Mouse (Mus musculus): ENCODE data around the gene Myh3. TPM values are rescaled to one million over a fixed set of nuclear protein-coding genes. Genes with fewer than 3 reads are reported as not detected.

Gene Myh3
- total RNA-seq (2021) = 1 to 10 TPM; 1.1 to 1.5 TPM
- long read RNA-seq, partial matches to known transcripts = 4 of 5 reads
- long read RNA-seq, other reads (novel, unspliced or antisense) = 1 of 5 reads

- DNase-seq (ENCODE audit: low spot score in 2 of 2) = no peak
These were observed at the start of gene Myh3 for GRCm38 (mm10) chr11:67078000-67078399. Gene Myh3, plus strand, starts transcription at chr11:67078300.

- no peak for DNase-seq (ENCODE audit: low spot score in 2 of 2)
These were observed 47.0 kb upstream of the Myh3 start for GRCm38 (mm10) chr11:67030904-67031602.

- no peak for DNase-seq (ENCODE audit: low spot score in 2 of 2)
These were observed 46.5 kb upstream of the Myh3 start for GRCm38 (mm10) chr11:67031603-67031915.

- no peak for DNase-seq (ENCODE audit: low spot score in 2 of 2)
These were observed 43.2 kb upstream of the Myh3 start for GRCm38 (mm10) chr11:67034775-67035485.

GRCm38 (mm10) chr11:67036229-67036628 is 41.9 kb upstream of the Myh3 start:
- DNase-seq (ENCODE audit: low spot score in 2 of 2) = no peak

GRCm38 (mm10) chr11:67036892-67037291 is 41.2 kb upstream of the Myh3 start:
- no peak for DNase-seq (ENCODE audit: low spot score in 2 of 2)

- no peak for DNase-seq (ENCODE audit: low spot score in 2 of 2)
These were observed 38.3 kb upstream of the Myh3 start for GRCm38 (mm10) chr11:67039799-67040198.

GRCm38 (mm10) chr11:67040483-67040882 is 37.6 kb upstream of the Myh3 start:
- DNase-seq (ENCODE audit: low spot score in 2 of 2) = no peak

- no peak for DNase-seq (ENCODE audit: low spot score in 2 of 2)
These were observed 35.1 kb upstream of the Myh3 start for GRCm38 (mm10) chr11:67043007-67043406.

GRCm38 (mm10) chr11:67044959-67045358 is 33.1 kb upstream of the Myh3 start:
- DNase-seq (ENCODE audit: low spot score in 2 of 2) = no peak

GRCm38 (mm10) chr11:67047199-67047598 is 30.9 kb upstream of the Myh3 start:
- DNase-seq (ENCODE audit: low spot score in 2 of 2) = no peak

- DNase-seq (ENCODE audit: low spot score in 2 of 2) = no peak
These were observed 29.6 kb upstream of the Myh3 start for GRCm38 (mm10) chr11:67048496-67048895.

- no peak for DNase-seq (ENCODE audit: low spot score in 2 of 2)
These were observed 28.8 kb upstream of the Myh3 start for GRCm38 (mm10) chr11:67049256-67049655.

- no peak for DNase-seq (ENCODE audit: low spot score in 2 of 2)
These were observed 26.3 kb upstream of the Myh3 start for GRCm38 (mm10) chr11:67051676-67052320.

- peak; percentile 84 to 89 for DNase-seq (ENCODE audit: low spot score in 2 of 2)
These were observed 25.7 kb upstream of the Myh3 start, which contains the start of the genes Adprm and Sco1 for GRCm38 (mm10) chr11:67052321-67052952. Gene Adprm, minus strand, starts transcription at chr11:67052594. Gene Sco1, plus strand, starts transcription at chr11:67052670.

GRCm38 (mm10) chr11:67054754-67055365 is 23.2 kb upstream of the Myh3 start:
- no peak for DNase-seq (ENCODE audit: low spot score in 2 of 2)

GRCm38 (mm10) chr11:67061311-67061710 is 16.8 kb upstream of the Myh3 start:
- no peak for DNase-seq (ENCODE audit: low spot score in 2 of 2)

GRCm38 (mm10) chr11:67062726-67063125 is 15.4 kb upstream of the Myh3 start:
- no peak for DNase-seq (ENCODE audit: low spot score in 2 of 2)

- DNase-seq (ENCODE audit: low spot score in 2 of 2) = no peak
These were observed 10.4 kb upstream of the Myh3 start for GRCm38 (mm10) chr11:67067741-67068140.

- no peak for DNase-seq (ENCODE audit: low spot score in 2 of 2)
These were observed 5.4 kb upstream of the Myh3 start for GRCm38 (mm10) chr11:67072615-67073130.

GRCm38 (mm10) chr11:67075036-67075435 is 3.1 kb upstream of the Myh3 start:
- DNase-seq (ENCODE audit: low spot score in 2 of 2) = no peak

Measured in layer of hippocampus, postnatal 10 days (tissue).